Mouse (Mus musculus) myocyte (in vitro differentiated cells): ENCODE measurements at regions not wholly inside any gene's neighbourhood (a gene's known extent, or its start where the extent isn't known, plus 50 kb on each side); places are given as distances from the start of the nearest gene placed in this dataset.

Experiments used
- H3K27me3 ChIP-seq: one replicate; pipeline ENCODE4 v1.6.1; 2011; ENCODE audit not compliant: control insufficient read depth, insufficient read depth, insufficient read length
- H3K36me3 ChIP-seq: one replicate; pipeline ENCODE4 v1.6.1; 2011; ENCODE audit not compliant: control insufficient read depth, insufficient read depth
- H3K4me2 ChIP-seq: one replicate; pipeline ENCODE4 v1.6.1; 2011; ENCODE audit warnings: low read depth, control low read depth
- H3K4me3 ChIP-seq: one replicate; pipeline ENCODE4 v1.5.1; 2011; ENCODE audit warnings: mild to moderate bottlenecking, control low read depth, moderate library complexity
- H3K79me2 ChIP-seq: one replicate; pipeline ENCODE4 v1.6.1; 2011; ENCODE audit not compliant: control insufficient read depth, insufficient read depth
- H3ac ChIP-seq: one replicate; pipeline ENCODE4 v1.6.1; 2011; ENCODE audit not compliant: control insufficient read depth, insufficient read length
- CEBPB ChIP-seq: IDR thresholded peaks from 2 replicates; pipeline ENCODE4 v1.6.1; 2011; ENCODE audit warnings: mild to moderate bottlenecking, moderate library complexity; ENCODE audit not compliant: poor library complexity, insufficient read depth, severe bottlenecking
- E2F4 ChIP-seq: IDR thresholded peaks from one replicate; pipeline ENCODE4 v1.6.1; 2011; ENCODE audit warnings: mild to moderate bottlenecking, control low read depth, moderate library complexity; ENCODE audit not compliant: insufficient read depth
- MAX ChIP-seq: IDR thresholded peaks from one replicate; pipeline ENCODE4 v1.6.1; 2011; ENCODE audit warnings: low read depth, mild to moderate bottlenecking, control low read depth
- MYOD1 ChIP-seq, 3 experiments: IDR thresholded peaks; one replicate each; pipeline ENCODE4 v1.6.1; 2011; ENCODE audit warnings: control low read depth in 2 of 3, low read depth in 2 of 3, mild to moderate bottlenecking in 2 of 3, moderate library complexity in 1 of 3; ENCODE audit not compliant: insufficient read length in 2 of 3, control insufficient read depth in 1 of 3
- MYOG ChIP-seq, 3 experiments: IDR thresholded peaks; one replicate each; pipeline ENCODE4 v1.6.1; 2011; ENCODE audit warnings: control low read depth in 2 of 3, low read depth in 2 of 3, mild to moderate bottlenecking in 2 of 3; ENCODE audit not compliant: insufficient read length in 2 of 3, control insufficient read depth in 1 of 3, insufficient read depth in 1 of 3
- POLR2A ChIP-seq: IDR thresholded peaks from one replicate; pipeline ENCODE4 v1.6.1; 2011; ENCODE audit warnings: low read depth, mild to moderate bottlenecking, control low read depth, moderate library complexity; ENCODE audit not compliant: insufficient read length
- POLR2AphosphoS2 ChIP-seq: IDR thresholded peaks from one replicate; pipeline ENCODE4 v1.6.1; 2011; ENCODE audit warnings: low read depth, control low read depth; ENCODE audit not compliant: insufficient read length
- REST ChIP-seq: IDR thresholded peaks from one replicate; pipeline ENCODE4 v1.6.1; 2011; ENCODE audit warnings: mild to moderate bottlenecking, control low read depth, moderate library complexity; ENCODE audit not compliant: insufficient read depth, insufficient read length
- SRF ChIP-seq: IDR thresholded peaks from one replicate; pipeline ENCODE4 v1.6.1; 2011; ENCODE audit warnings: low read depth; ENCODE audit not compliant: control insufficient read depth, insufficient read length
- TCF12 ChIP-seq: IDR thresholded peaks from one replicate; pipeline ENCODE4 v1.6.1; 2011; ENCODE audit warnings: mild to moderate bottlenecking, control low read depth; ENCODE audit not compliant: poor library complexity, insufficient read depth, severe bottlenecking
- TCF3 ChIP-seq: IDR thresholded peaks from one replicate; pipeline ENCODE4 v1.6.1; 2011; ENCODE audit warnings: low read depth, control low read depth; ENCODE audit not compliant: insufficient read length
- USF1 ChIP-seq: IDR thresholded peaks from one replicate; pipeline ENCODE4 v1.6.1; 2011; ENCODE audit warnings: low read depth, mild to moderate bottlenecking, control low read depth, moderate library complexity

DNA sequence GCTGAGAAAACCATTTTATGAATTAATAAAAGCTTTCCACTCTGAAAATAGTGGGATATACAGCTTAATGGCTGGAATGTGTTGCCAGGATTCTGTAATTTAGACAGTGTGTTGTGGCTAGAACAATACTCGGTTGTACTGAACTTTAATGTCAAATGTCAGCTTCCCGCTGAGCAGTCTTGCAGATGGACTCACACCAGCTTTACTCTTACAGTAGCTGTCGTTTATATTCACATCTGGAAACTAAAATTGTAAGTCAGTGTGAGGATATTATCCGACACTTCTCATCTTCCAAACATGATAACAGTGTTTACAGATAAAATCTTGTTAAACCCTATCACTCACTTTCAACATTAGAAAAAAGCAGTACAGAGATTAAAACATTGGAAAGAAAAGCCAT is 328.3 kb upstream of the Gje1 start:
- Histone ChIP-seq H3K79me2 (no peaks in the 10 kb centered on the region), H3K27me3 (no peaks in the 10 kb centered on the region), H3K36me3 (no peaks in the 10 kb centered on the region), H3K4me2 (no peak overlapping the region), H3K4me3 (no peak overlapping the region), H3ac (no peak overlapping the region)
- TF ChIP-seq E2F4, result no peak
- no peak for TF ChIP-seq MYOD1 (IDR thresholded peaks at IDR 0.05; ENCODE audit: control insufficient read depth in 1 of 3, insufficient read length in 2 of 3, low read depth in 2 of 3)
- TF ChIP-seq POLR2A, result no peak
- TF ChIP-seq REST, result no peak
- TF ChIP-seq MYOG (IDR thresholded peaks at IDR 0.05; ENCODE audit: control insufficient read depth in 1 of 3, insufficient read depth in 1 of 3, insufficient read length in 2 of 3, low read depth in 2 of 3), result no peak
- TF ChIP-seq TCF12, result no peak
- no peak for TF ChIP-seq SRF
- TF ChIP-seq CEBPB, result no peak
- no peak for TF ChIP-seq USF1
- TF ChIP-seq POLR2AphosphoS2, result no peak
- no peak for TF ChIP-seq MAX
- no peak for TF ChIP-seq TCF3

DNA sequence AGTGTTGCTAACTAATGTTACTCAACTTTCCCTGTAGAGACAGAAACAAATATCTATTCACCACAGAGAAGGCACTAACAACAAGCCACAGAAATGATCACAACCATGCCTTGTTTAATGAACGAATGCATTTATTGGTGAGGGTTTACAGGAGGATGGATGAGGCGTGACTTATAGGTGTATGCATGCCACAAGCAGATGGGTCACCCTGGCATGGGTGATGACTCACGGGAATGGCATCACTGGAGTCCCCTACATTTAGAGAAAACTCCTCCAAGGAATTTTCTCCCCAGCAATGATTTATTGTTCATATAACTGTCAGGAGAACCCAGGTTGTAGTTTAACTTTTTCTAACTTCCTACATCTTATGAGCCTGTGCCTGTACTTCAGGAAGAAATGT is 319.6 kb upstream of the Gje1 start:
- Histone ChIP-seq H3ac (no peak overlapping the region), H3K27me3 (no peaks in the 10 kb centered on the region), H3K4me2 (no peak overlapping the region), H3K36me3 (no peaks in the 10 kb centered on the region), H3K4me3 (no peak overlapping the region), H3K79me2 (no peaks in the 10 kb centered on the region)
- TF ChIP-seq E2F4 (no peak), USF1 (no peak)

DNA sequence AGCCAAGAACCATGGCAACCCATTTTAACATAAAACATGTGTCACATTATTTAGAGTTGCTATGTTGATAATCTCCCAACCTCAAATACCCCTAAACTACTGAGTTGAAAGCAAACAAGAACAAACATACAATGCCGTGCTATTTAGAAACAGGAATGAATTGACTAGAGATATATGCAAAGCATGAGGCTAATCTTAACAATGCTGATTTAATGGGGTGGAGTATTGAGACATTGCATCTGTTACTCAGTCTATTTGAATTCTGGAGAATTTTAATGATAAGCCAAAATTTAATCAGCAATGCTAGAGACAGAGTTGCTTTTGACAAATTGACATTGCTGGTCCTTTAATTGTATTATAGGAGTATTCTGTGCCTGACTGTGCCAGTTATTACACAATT is 313.5 kb upstream of the Gje1 start:
- H3K79me2 ChIP-seq, result no peaks in the 10 kb centered on the region
- no peaks in the 10 kb centered on the region for H3K27me3 ChIP-seq
- no peak overlapping the region for H3K4me2 ChIP-seq
- no peak overlapping the region for H3K4me3 ChIP-seq
- H3ac ChIP-seq, result no peak overlapping the region
- TF ChIP-seq MAX (no peak), MYOG (IDR thresholded peaks at IDR 0.05; ENCODE audit: control insufficient read depth in 1 of 3, insufficient read depth in 1 of 3, insufficient read length in 2 of 3, low read depth in 2 of 3) (no peak), REST (no peak), MYOD1 (IDR thresholded peaks at IDR 0.05; ENCODE audit: control insufficient read depth in 1 of 3, insufficient read length in 2 of 3, low read depth in 2 of 3) (no peak), TCF3 (no peak), USF1 (no peak), SRF (no peak), CEBPB (no peak), E2F4 (no peak), POLR2A (no peak), TCF12 (no peak), POLR2AphosphoS2 (no peak)
- no peaks in the 10 kb centered on the region for H3K36me3 ChIP-seq

DNA sequence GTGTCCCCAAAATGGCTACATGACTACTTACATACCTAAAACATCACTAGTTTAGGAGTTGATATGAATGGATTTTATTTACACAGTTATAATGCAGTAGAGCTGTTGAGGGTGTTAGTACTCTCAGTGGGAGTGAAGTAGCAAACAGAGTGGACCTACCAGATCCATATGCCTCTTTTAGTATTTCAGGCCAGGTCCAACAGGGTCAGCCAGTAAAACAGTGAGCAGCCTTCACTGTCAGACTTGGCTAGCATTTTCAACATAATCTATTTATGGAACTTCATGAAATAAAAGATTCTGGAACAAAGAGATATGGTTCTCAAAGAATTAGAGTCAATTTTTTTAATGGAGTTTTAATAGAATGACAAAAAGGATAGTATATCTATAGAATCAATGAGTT is 311.1 kb upstream of the Gje1 start:
- no peaks in the 10 kb centered on the region for H3K27me3 ChIP-seq
- H3K79me2 ChIP-seq, result no peaks in the 10 kb centered on the region
- H3ac ChIP-seq, result no peak overlapping the region
- H3K4me2 ChIP-seq, result no peak overlapping the region
- H3K4me3 ChIP-seq, result no peak overlapping the region
- no peak for TF ChIP-seq MYOD1 (IDR thresholded peaks at IDR 0.05; ENCODE audit: control insufficient read depth in 1 of 3, insufficient read length in 2 of 3, low read depth in 2 of 3)
- TF ChIP-seq MYOG (IDR thresholded peaks at IDR 0.05; ENCODE audit: control insufficient read depth in 1 of 3, insufficient read depth in 1 of 3, insufficient read length in 2 of 3, low read depth in 2 of 3), result no peak
- no peak for TF ChIP-seq REST
- no peak for TF ChIP-seq MAX
- no peak for TF ChIP-seq POLR2A
- TF ChIP-seq TCF12, result no peak
- TF ChIP-seq USF1, result no peak
- TF ChIP-seq TCF3, result no peak
- TF ChIP-seq CEBPB, result no peak
- no peak for TF ChIP-seq POLR2AphosphoS2
- H3K36me3 ChIP-seq, result no peaks in the 10 kb centered on the region

DNA sequence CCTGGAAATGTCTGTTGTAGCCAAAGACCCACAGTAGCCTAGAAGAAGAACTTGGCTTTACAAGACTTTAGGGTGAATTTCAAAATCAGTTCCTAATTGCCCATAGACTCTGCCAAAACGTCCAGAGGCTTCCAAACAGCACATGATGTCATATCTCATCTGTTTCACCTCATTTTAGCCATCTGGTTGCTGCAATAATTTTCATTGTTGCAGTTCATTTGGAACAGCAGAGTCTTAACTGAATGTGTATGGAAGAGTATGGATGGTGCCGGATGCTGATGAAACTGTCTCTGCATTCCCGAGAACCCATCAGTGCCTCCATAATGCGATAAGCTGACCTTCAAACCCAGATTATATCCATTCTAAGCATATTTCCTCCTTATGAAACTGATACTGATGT is 295.9 kb upstream of the Gje1 start:
- Histone ChIP-seq H3K27me3 (no peaks in the 10 kb centered on the region), H3K4me3 (no peak overlapping the region), H3ac (no peak overlapping the region), H3K79me2 (no peaks in the 10 kb centered on the region), H3K4me2 (no peak overlapping the region), H3K36me3 (no peaks in the 10 kb centered on the region)
- TF ChIP-seq POLR2A, result no peak

DNA sequence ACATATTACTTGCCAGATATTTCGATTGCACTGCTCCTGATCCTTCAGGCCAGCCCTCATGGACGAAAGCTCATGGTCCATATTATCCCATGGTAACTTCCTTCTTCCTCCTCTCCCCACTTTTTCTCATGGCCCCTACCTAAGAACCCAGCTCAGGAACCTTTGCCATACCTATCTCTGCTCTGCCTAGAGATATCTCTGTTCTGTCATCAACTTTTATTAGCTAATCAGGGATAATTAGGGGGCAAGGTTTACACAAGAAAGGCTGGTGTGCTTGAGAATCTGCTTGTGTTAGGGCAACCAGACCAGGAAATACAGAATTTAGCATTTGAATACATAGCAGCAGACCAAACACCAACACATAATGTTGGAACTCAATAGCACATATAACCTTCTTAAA is 278.4 kb upstream of the Gje1 start:
- Histone ChIP-seq H3K36me3 (no peaks in the 10 kb centered on the region), H3K4me3 (no peak overlapping the region), H3K27me3 (no peaks in the 10 kb centered on the region), H3K4me2 (no peak overlapping the region), H3ac (no peak overlapping the region), H3K79me2 (no peaks in the 10 kb centered on the region)
- TF ChIP-seq POLR2A (no peak), MYOG (IDR thresholded peaks at IDR 0.05; ENCODE audit: control insufficient read depth in 1 of 3, insufficient read depth in 1 of 3, insufficient read length in 2 of 3, low read depth in 2 of 3) (no peak), MYOD1 (IDR thresholded peaks at IDR 0.05; ENCODE audit: control insufficient read depth in 1 of 3, insufficient read length in 2 of 3, low read depth in 2 of 3) (no peak), SRF (no peak), TCF3 (no peak), POLR2AphosphoS2 (no peak), USF1 (no peak), REST (no peak), E2F4 (no peak), MAX (no peak), CEBPB (no peak), TCF12 (no peak)
